Mouse (Mus musculus): Measurements from ENCODE around the gene Aco2.
A peak's percentile ranks its signal among the peaks of the same experiment; 100 is the strongest.

Aco2 gene

GRCm38 (mm10) chr15:81950716-81951115, 78.6 kb downstream of the Aco2 start:
- DNase-seq (ENCODE audit: low spot score) = no peak

- DNase-seq (ENCODE audit: low spot score) = no peak
Observed at GRCm38 (mm10) chr15:81951159-81951558, 79.0 kb downstream of the Aco2 start.

- no peak for DNase-seq (ENCODE audit: low spot score)
Observed at GRCm38 (mm10) chr15:81952310-81952709, 80.2 kb downstream of the Aco2 start.

- no peak for DNase-seq (ENCODE audit: low spot score)
Observed at GRCm38 (mm10) chr15:81954151-81954583, 82.1 kb downstream of the Aco2 start.

GRCm38 (mm10) chr15:81954716-81955115, 82.6 kb downstream of the Aco2 start:
- no peak for DNase-seq (ENCODE audit: low spot score)

- no peak for DNase-seq (ENCODE audit: low spot score)
Observed at GRCm38 (mm10) chr15:81955414-81955813, 83.3 kb downstream of the Aco2 start.

GRCm38 (mm10) chr15:81956457-81956856, 84.3 kb downstream of the Aco2 start:
- no peak for DNase-seq (ENCODE audit: low spot score)

- no peak for DNase-seq (ENCODE audit: low spot score)
Observed at GRCm38 (mm10) chr15:81957598-81957997, 85.5 kb downstream of the Aco2 start.

- no peak for DNase-seq (ENCODE audit: low spot score)
Observed at GRCm38 (mm10) chr15:81958906-81959305, 86.8 kb downstream of the Aco2 start.

- DNase-seq (ENCODE audit: low spot score) = peak; percentile 99
Observed at GRCm38 (mm10) chr15:81960171-81961077, 88.3 kb downstream of the Aco2 start, which contains the start of gene Pmm1. Pmm1 (minus strand) TSS chr15:81960930.

- no peak for DNase-seq (ENCODE audit: low spot score)
Observed at GRCm38 (mm10) chr15:81961078-81961451, 89.0 kb downstream of the Aco2 start.

GRCm38 (mm10) chr15:81964262-81964661, 92.2 kb downstream of the Aco2 start:
- no peak for DNase-seq (ENCODE audit: low spot score)
